Mouse (Mus musculus): ENCODE measurements at regions not wholly inside any gene's neighbourhood (a gene's known extent, or its start where the extent isn't known, plus 50 kb on each side); places are given as distances from the start of the nearest gene placed in this dataset.

GRCm38 (mm10) chr3:143995045-143995444, 210.0 kb downstream of the Lmo4 start:
- Histone ChIP-seq H3K9me3 (replicated peaks) (no peaks in the 10 kb centered on the region), H3K4me2 (no peak overlapping the region), H3K4me3 (no peak overlapping the region), H3K9ac (no peak overlapping the region), H3K27ac (no peak overlapping the region), H3K4me1 (peaks cover 6% of the 10 kb centered on the region), H3K36me3 (ENCODE audit: poor library complexity, severe bottlenecking) (no peaks in the 10 kb centered on the region), H3K27me3 (no peaks in the 10 kb centered on the region)
- WGBS: 91% methylated on average over 3 of the region's 3 CpGs
- ATAC-seq: 0 out of 2 replicates have a peak, but pooled peaks have one; percentile 36

GRCm38 (mm10) chr3:143988991-143989390, 216.0 kb downstream of the Lmo4 start:
- H3K9me3 ChIP-seq (replicated peaks): peaks cover 5% of the 10 kb centered on the region; the same call in 1 of the 2 replicates
- H3K27me3 ChIP-seq: no peaks in the 10 kb centered on the region
- no peak overlapping the region for H3K4me2 ChIP-seq
- ATAC-seq: no peak
- no peak overlapping the region for H3K4me3 ChIP-seq
- H3K36me3 ChIP-seq (ENCODE audit: poor library complexity, severe bottlenecking): no peaks in the 10 kb centered on the region
- H3K9ac ChIP-seq: no peak overlapping the region
- 94% methylated on average over 4 of the region's 4 CpGs for WGBS
- H3K4me1 ChIP-seq: peaks cover 25% of the 10 kb centered on the region
- no peak overlapping the region for H3K27ac ChIP-seq

- H3K9me3 ChIP-seq (replicated peaks): peaks cover 5% of the 10 kb centered on the region; the same call in 1 of the 2 replicates
- no peak overlapping the region for H3K27ac ChIP-seq
- no peaks in the 10 kb centered on the region for H3K36me3 ChIP-seq (ENCODE audit: poor library complexity, severe bottlenecking)
- 94% methylated on average over 5 of the region's 5 CpGs for WGBS
- no peaks in the 10 kb centered on the region for H3K27me3 ChIP-seq
- H3K4me1 ChIP-seq: peaks cover 25% of the 10 kb centered on the region
- no peak overlapping the region for H3K9ac ChIP-seq
- no peak for ATAC-seq
- H3K4me3 ChIP-seq: no peak overlapping the region
- no peak overlapping the region for H3K4me2 ChIP-seq
Measured at GRCm38 (mm10) chr3:143988037-143988436, 217.0 kb downstream of the Lmo4 start.

GRCm38 (mm10) chr3:143986798-143987197, 218.2 kb downstream of the Lmo4 start:
- ATAC-seq: no peak
- 91% methylated on average over 2 of the region's 2 CpGs for WGBS
- no peak overlapping the region for H3K27ac ChIP-seq

GRCm38 (mm10) chr3:143986200-143986506, 218.9 kb downstream of the Lmo4 start:
- no peak overlapping the region for H3K27ac ChIP-seq
- no peaks in the 10 kb centered on the region for H3K27me3 ChIP-seq
- no peak overlapping the region for H3K9ac ChIP-seq
- peaks cover 5% of the 10 kb centered on the region; the same call in 1 of the 2 replicates for H3K9me3 ChIP-seq (replicated peaks)
- peak overlapping the region; percentile 28 for H3K4me2 ChIP-seq
- H3K36me3 ChIP-seq (ENCODE audit: poor library complexity, severe bottlenecking): no peaks in the 10 kb centered on the region
- 19% methylated on average over 5 of the region's 5 CpGs for WGBS
- H3K4me1 ChIP-seq: peaks cover 25% of the 10 kb centered on the region
- peak; percentile 26; the same call in 1 of the 2 replicates for ATAC-seq
- H3K4me3 ChIP-seq: no peak overlapping the region

More at GRCm38 (mm10) chr3:143986798-143987197, 218.2 kb downstream of the Lmo4 start:
- peaks cover 5% of the 10 kb centered on the region; the same call in 1 of the 2 replicates for H3K9me3 ChIP-seq (replicated peaks)
- H3K36me3 ChIP-seq (ENCODE audit: poor library complexity, severe bottlenecking): no peaks in the 10 kb centered on the region
- no peak overlapping the region for H3K4me2 ChIP-seq
- H3K27me3 ChIP-seq: no peaks in the 10 kb centered on the region
- peaks cover 25% of the 10 kb centered on the region for H3K4me1 ChIP-seq
- H3K4me3 ChIP-seq: no peak overlapping the region
- H3K9ac ChIP-seq: no peak overlapping the region

DNA sequence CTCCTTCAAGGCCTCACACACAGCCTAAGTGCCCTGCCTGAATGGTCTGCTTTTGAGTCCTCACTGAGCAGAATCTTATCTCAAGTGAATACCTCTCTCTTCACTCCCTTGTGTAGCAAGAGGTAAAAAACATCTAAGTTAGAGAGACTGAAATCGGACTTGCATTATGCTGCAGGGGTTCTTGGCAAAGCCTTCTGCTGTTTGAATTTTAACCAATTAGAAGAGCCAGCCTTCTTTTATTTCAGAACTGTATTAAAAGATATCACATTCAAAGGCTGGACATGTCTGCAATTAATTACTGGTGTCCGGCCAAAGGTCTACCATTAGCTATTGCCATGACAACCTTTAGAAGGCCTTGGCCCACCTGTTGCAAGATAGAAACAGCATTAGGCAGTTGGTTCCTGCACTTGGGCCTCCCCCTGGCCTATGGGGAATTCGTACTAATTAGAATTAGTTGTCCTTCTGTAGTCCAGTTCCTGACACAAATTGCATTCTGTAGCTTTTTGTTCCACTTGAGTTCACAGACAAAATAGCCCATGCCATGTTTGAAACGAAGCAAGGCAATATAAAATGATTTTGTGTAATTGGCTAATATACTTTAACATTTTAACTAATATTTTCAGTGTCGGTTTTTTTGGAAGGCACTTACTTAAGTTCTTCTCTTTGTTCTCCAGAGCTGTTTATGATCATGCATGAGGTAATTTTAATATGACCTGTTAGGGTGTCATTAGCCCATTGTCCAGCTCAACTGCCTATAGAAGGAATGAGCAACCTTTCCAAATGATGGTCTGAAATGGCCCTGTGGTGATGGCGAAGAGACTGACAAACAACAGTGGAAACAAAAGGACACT, 219.4 kb downstream of the Lmo4 start:
- ATAC-seq: peak; percentile 80
- Histone ChIP-seq H3K27ac (no peak overlapping the region), H3K4me1 (peaks cover 24% of the 10 kb centered on the region), H3K9me3 (replicated peaks) (peaks cover 5% of the 10 kb centered on the region; the same call in 1 of the 2 replicates), H3K36me3 (ENCODE audit: poor library complexity, severe bottlenecking) (no peaks in the 10 kb centered on the region), H3K27me3 (no peaks in the 10 kb centered on the region), H3K4me3 (no peak overlapping the region), H3K9ac (no peak overlapping the region), H3K4me2 (peak overlapping the region; percentile 28)
- WGBS: 15% methylated on average over 6 of the region's 6 CpGs

- peaks cover 2% of the 10 kb centered on the region; the same call in 1 of the 2 replicates for H3K27me3 ChIP-seq
- no peak overlapping the region for H3K9ac ChIP-seq
- WGBS: 87% methylated on average over 2 of the region's 2 CpGs
- ATAC-seq: no peak
- H3K4me1 ChIP-seq: no peaks in the 10 kb centered on the region
- no peak overlapping the region for H3K4me2 ChIP-seq
- H3K9me3 ChIP-seq (replicated peaks): no peaks in the 10 kb centered on the region
- no peak overlapping the region for H3K4me3 ChIP-seq
- no peaks in the 10 kb centered on the region for H3K36me3 ChIP-seq (ENCODE audit: poor library complexity, severe bottlenecking)
- H3K27ac ChIP-seq: no peak overlapping the region
Measured at GRCm38 (mm10) chr3:143978703-143979102, 226.3 kb downstream of the Lmo4 start.

GRCm38 (mm10) chr3:143977886-143978447, 227.1 kb downstream of the Lmo4 start:
- no peak overlapping the region for H3K4me2 ChIP-seq
- H3K9ac ChIP-seq: no peak overlapping the region
- peaks cover 3% of the 10 kb centered on the region; the same call in 1 of the 2 replicates for H3K27me3 ChIP-seq
- no peak overlapping the region for H3K27ac ChIP-seq
- no peak overlapping the region for H3K4me3 ChIP-seq
- H3K36me3 ChIP-seq (ENCODE audit: poor library complexity, severe bottlenecking): no peaks in the 10 kb centered on the region
- WGBS: 93% methylated on average over 7 of the region's 7 CpGs
- no peaks in the 10 kb centered on the region for H3K9me3 ChIP-seq (replicated peaks)
- H3K4me1 ChIP-seq: no peaks in the 10 kb centered on the region
- no peak for ATAC-seq

- 85% methylated on average over 9 of the region's 9 CpGs for WGBS
- H3K9ac ChIP-seq: no peak overlapping the region
- no peak overlapping the region for H3K27ac ChIP-seq
- no peaks in the 10 kb centered on the region for H3K36me3 ChIP-seq (ENCODE audit: poor library complexity, severe bottlenecking)
- no peak overlapping the region for H3K4me3 ChIP-seq
- no peaks in the 10 kb centered on the region for H3K4me1 ChIP-seq
- H3K27me3 ChIP-seq: peaks cover 3% of the 10 kb centered on the region; the same call in 1 of the 2 replicates
- no peak for ATAC-seq
- H3K4me2 ChIP-seq: no peak overlapping the region
- no peaks in the 10 kb centered on the region for H3K9me3 ChIP-seq (replicated peaks)
Measured at GRCm38 (mm10) chr3:143973582-143973981, 231.4 kb downstream of the Lmo4 start.

- Histone ChIP-seq H3K27me3 (peaks cover 3% of the 10 kb centered on the region; the same call in 1 of the 2 replicates), H3K4me1 (no peaks in the 10 kb centered on the region), H3K4me3 (no peak overlapping the region), H3K9ac (no peak overlapping the region), H3K27ac (no peak overlapping the region), H3K9me3 (replicated peaks) (no peaks in the 10 kb centered on the region), H3K4me2 (no peak overlapping the region), H3K36me3 (ENCODE audit: poor library complexity, severe bottlenecking) (no peaks in the 10 kb centered on the region)
- no peak for ATAC-seq
Measured at GRCm38 (mm10) chr3:143972351-143972750, 232.7 kb downstream of the Lmo4 start.

- Histone ChIP-seq H3K27ac (no peak overlapping the region), H3K4me2 (no peak overlapping the region), H3K9me3 (replicated peaks) (no peaks in the 10 kb centered on the region), H3K9ac (no peak overlapping the region), H3K4me1 (no peaks in the 10 kb centered on the region), H3K36me3 (ENCODE audit: poor library complexity, severe bottlenecking) (no peaks in the 10 kb centered on the region), H3K27me3 (peaks cover 3% of the 10 kb centered on the region; the same call in 1 of the 2 replicates), H3K4me3 (no peak overlapping the region)
- ATAC-seq: no peak
- 89% methylated on average over 11 of the region's 11 CpGs for WGBS
Measured at GRCm38 (mm10) chr3:143970771-143971170, 234.2 kb downstream of the Lmo4 start.

DNA sequence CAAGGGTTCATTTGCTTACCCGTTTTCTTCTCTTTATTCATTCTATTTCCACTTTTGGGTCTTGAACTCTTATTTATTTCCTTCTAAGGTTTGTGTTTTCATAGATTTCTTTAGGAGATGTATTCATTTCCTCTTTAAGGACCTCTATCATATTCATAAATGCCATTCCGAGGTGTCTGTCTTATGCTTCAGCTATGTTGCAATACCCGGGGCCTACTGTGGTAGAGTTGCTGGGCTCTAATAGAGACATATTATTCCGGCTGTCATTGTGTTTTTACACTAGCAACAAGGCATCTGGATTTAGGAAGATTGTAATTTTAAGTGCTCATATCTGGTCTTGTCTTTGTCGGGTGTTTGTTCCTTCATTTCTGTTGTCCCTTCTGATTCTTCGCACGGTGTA, 249.5 kb downstream of the Lmo4 start:
- H3K36me3 ChIP-seq (ENCODE audit: poor library complexity, severe bottlenecking): no peaks in the 10 kb centered on the region
- no peak overlapping the region for H3K9ac ChIP-seq
- H3K9me3 ChIP-seq (replicated peaks): no peaks in the 10 kb centered on the region
- H3K4me3 ChIP-seq: no peak overlapping the region
- peaks cover 4% of the 10 kb centered on the region; the same call in 1 of the 2 replicates for H3K27me3 ChIP-seq
- no peak overlapping the region for H3K4me2 ChIP-seq
- ATAC-seq: no peak
- no peaks in the 10 kb centered on the region for H3K4me1 ChIP-seq
- 96% methylated on average over 7 of the region's 7 CpGs for WGBS
- no peak overlapping the region for H3K27ac ChIP-seq

Data from forebrain, embryonic 13.5 days (tissue).